Mouse (Mus musculus) testis, adult 2 months (tissue): ENCODE data around the gene Krt78.

Experiments used
- CTCF ChIP-seq: fragments of 200-500 bp; IDR thresholded peaks from 2 replicates; pipeline ENCODE4 v1.5.1; 2012; ENCODE audit warnings: low read depth, mild to moderate bottlenecking, inconsistent platforms, low read length, moderate library complexity; ENCODE audit not compliant: control insufficient read depth, insufficient read depth, insufficient replicate concordance
- POLR2A ChIP-seq: fragments of 200-500 bp; IDR thresholded peaks from 2 replicates; pipeline ENCODE4 v1.6.1; 2012; ENCODE audit warnings: low read depth, mild to moderate bottlenecking, inconsistent platforms, low read length, moderate library complexity; ENCODE audit not compliant: control insufficient read depth

DNA sequence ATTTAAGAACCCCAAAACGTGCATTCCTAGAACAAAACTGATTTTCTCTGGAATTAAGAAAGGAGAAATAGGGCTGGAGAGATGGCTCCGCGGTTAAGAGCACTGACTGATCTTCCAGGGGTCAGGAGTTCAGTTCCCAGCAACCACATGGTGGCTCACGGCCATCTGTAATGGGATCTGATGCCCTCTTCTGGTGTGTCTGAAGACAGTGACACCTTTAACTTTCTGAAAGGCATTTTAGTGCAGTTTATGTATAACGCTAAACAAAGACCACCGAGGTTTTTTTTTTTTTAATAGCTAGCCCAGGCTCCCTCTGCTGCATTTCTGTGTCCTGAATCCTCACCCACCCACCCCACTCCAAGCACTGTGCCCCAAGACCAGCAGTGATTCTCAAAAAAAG is 30.7 kb upstream of the Krt78 start:
- TF ChIP-seq CTCF (no peak), POLR2A (no peak)
